Mouse (Mus musculus): ENCODE data around the gene Trpm7. TPM values are rescaled to one million over a fixed set of nuclear protein-coding genes. Genes with fewer than 3 reads are reported as not detected.

Gene Trpm7
- total and polyA plus RNA-seq, 3 experiments, result 22.3 to 23.1 TPM; not detected in 1

GRCm38 (mm10) chr2:126755664-126756063 is 120.4 kb downstream of the Trpm7 start:
- no peaks in the 10 kb centered on the region for H3K79me2 ChIP-seq (ENCODE audit: control insufficient read depth, insufficient read depth, low read length, poor library complexity)
- no peaks in the 10 kb centered on the region for H3K4me1 ChIP-seq (ENCODE audit: control insufficient read depth in 1 of 2, insufficient read depth in 2 of 2, low read length in 2 of 2)
- no peaks in the 10 kb centered on the region for H3K9me3 ChIP-seq (replicated peaks; ENCODE audit: insufficient read depth, low read length)
- H3K9ac ChIP-seq (ENCODE audit: control insufficient read depth, low read depth, low read length, poor library complexity, severe bottlenecking), result no peak overlapping the region
- H3K4me3 ChIP-seq (ENCODE audit: control insufficient read depth in 1 of 2, insufficient read depth in 1 of 2, low read depth in 2 of 2, low read length in 2 of 2), result no peak overlapping the region
- DNase-seq (ENCODE audit: low read depth, low spot score), result no peak
- no peaks in the 10 kb centered on the region for H3K27me3 ChIP-seq (ENCODE audit: control insufficient read depth in 1 of 2, insufficient read depth in 2 of 2, low read length in 2 of 2)
- peaks cover 0 to 31% of the 10 kb centered on the region in 2 experiments; a peak in 2 of 4 replicates for H3K36me3 ChIP-seq (ENCODE audit: control insufficient read depth in 1 of 2, insufficient read depth in 2 of 2, low read length in 2 of 2)
- TF ChIP-seq POLR2A (IDR thresholded peaks at IDR 0.05; ENCODE audit: control insufficient read depth in 1 of 2, insufficient read depth in 1 of 2, low read depth in 1 of 2, low read length in 2 of 2, poor library complexity in 1 of 2) (no peak), TBP (IDR thresholded peaks at IDR 0.05; ENCODE audit: low read depth, low read length) (no peak), ZC3H11A (IDR thresholded peaks at IDR 0.05; ENCODE audit: low read depth, low read length) (no peak), GABPA (IDR thresholded peaks at IDR 0.05; ENCODE audit: low read depth, low read length) (no peak), ZKSCAN1 (IDR thresholded peaks at IDR 0.05; ENCODE audit: low read depth, low read length) (no peak), NRF1 (IDR thresholded peaks at IDR 0.05; ENCODE audit: insufficient read depth, low read depth, low read length, poor library complexity, severe bottlenecking) (no peak), CHD2 (IDR thresholded peaks at IDR 0.05; ENCODE audit: low read length) (no peak)
- H3K27ac ChIP-seq (ENCODE audit: control insufficient read depth, low read depth, low read length), result no peak overlapping the region

- Histone ChIP-seq H3K36me3 (ENCODE audit: control insufficient read depth in 1 of 2, insufficient read depth in 2 of 2, low read length in 2 of 2) (peaks cover 0 to 19% of the 10 kb centered on the region in 2 experiments; a peak in 2 of 4 replicates), H3K9ac (ENCODE audit: control insufficient read depth, low read depth, low read length, poor library complexity, severe bottlenecking) (no peak overlapping the region), H3K27me3 (ENCODE audit: control insufficient read depth in 1 of 2, insufficient read depth in 2 of 2, low read length in 2 of 2) (no peaks in the 10 kb centered on the region), H3K79me2 (ENCODE audit: control insufficient read depth, insufficient read depth, low read length, poor library complexity) (no peaks in the 10 kb centered on the region), H3K4me3 (ENCODE audit: control insufficient read depth in 1 of 2, insufficient read depth in 1 of 2, low read depth in 2 of 2, low read length in 2 of 2) (no peak overlapping the region), H3K9me3 (replicated peaks; ENCODE audit: insufficient read depth, low read length) (no peaks in the 10 kb centered on the region), H3K4me1 (ENCODE audit: control insufficient read depth in 1 of 2, insufficient read depth in 2 of 2, low read length in 2 of 2) (no peaks in the 10 kb centered on the region), H3K27ac (ENCODE audit: control insufficient read depth, low read depth, low read length) (no peak overlapping the region)
- DNase-seq (ENCODE audit: low read depth, low spot score), result no peak
- TF ChIP-seq GABPA (IDR thresholded peaks at IDR 0.05; ENCODE audit: low read depth, low read length) (no peak), GATA1 (IDR thresholded peaks at IDR 0.05; ENCODE audit: low read depth, low read length) (no peak), MAX (IDR thresholded peaks at IDR 0.05; ENCODE audit: low read length) (no peak), MAZ (IDR thresholded peaks at IDR 0.05; ENCODE audit: low read depth, low read length) (no peak), CHD2 (IDR thresholded peaks at IDR 0.05; ENCODE audit: low read length) (no peak), MYB (IDR thresholded peaks at IDR 0.05; ENCODE audit: low read depth, low read length) (no peak), MEF2A (IDR thresholded peaks at IDR 0.05; ENCODE audit: extremely low read depth, insufficient replicate concordance, low read depth, low read length, poor library complexity, severe bottlenecking) (no peak), ZMIZ1 (IDR thresholded peaks at IDR 0.05; ENCODE audit: low read depth, low read length) (no peak), MXI1 (IDR thresholded peaks at IDR 0.05; ENCODE audit: low read depth, low read length) (no peak), TCF12 (IDR thresholded peaks at IDR 0.05; ENCODE audit: low read depth, low read length) (no peak), ETS1 (IDR thresholded peaks at IDR 0.05; ENCODE audit: low read depth, low read length) (no peak), HCFC1 (IDR thresholded peaks at IDR 0.05; ENCODE audit: low read depth, low read length) (no peak), ZKSCAN1 (IDR thresholded peaks at IDR 0.05; ENCODE audit: low read depth, low read length) (no peak), MYC (IDR thresholded peaks at IDR 0.05; ENCODE audit: low read depth, low read length) (no peak)
These were observed 132.6 kb downstream of the Trpm7 start for GRCm38 (mm10) chr2:126743389-126743788.

Other genes starting within 250 kb of the Trpm7 start
- gene Gabpb1, start 199.9 kb downstream of the Trpm7 start, total RNA-seq (2012; rRNA removed), result 11.7 and 13.1 TPM in 2 replicates
- gene Gabpb1, start 199.9 kb downstream of the Trpm7 start, polyA plus RNA-seq (2012; ENCODE audit: insufficient read depth in 1 of 2, insufficient read length in 2 of 2, low read depth in 1 of 2, low replicate concordance in 2 of 2, missing spikeins in 1 of 2), result 10 to 100 TPM in 1 of 2 experiments, not detected in 1; 17.8 TPM
- 18.5 and 21.1 TPM in 2 replicates for gene Usp8, start 168.9 kb downstream of the Trpm7 start, total RNA-seq (2012; rRNA removed)
- 10 to 100 TPM in 1 of 2 experiments, not detected in 1; 34.6 TPM for gene Usp8, start 168.9 kb downstream of the Trpm7 start, polyA plus RNA-seq (2012; ENCODE audit: insufficient read depth in 1 of 2, insufficient read length in 2 of 2, low read depth in 1 of 2, low replicate concordance in 2 of 2, missing spikeins in 1 of 2)
- gene Usp50, start 92.8 kb downstream of the Trpm7 start, total RNA-seq (2012; rRNA removed), result 0.56 and 1.0 TPM in 2 replicates
- under 1 TPM in 1 of 2 experiments, not detected in 1; 0.28 TPM for gene Usp50, start 92.8 kb downstream of the Trpm7 start, polyA plus RNA-seq (2012; ENCODE audit: insufficient read depth in 1 of 2, insufficient read length in 2 of 2, low read depth in 1 of 2, low replicate concordance in 2 of 2, missing spikeins in 1 of 2)
- 16.6 and 17.5 TPM in 2 replicates for gene Sppl2a, start 57.0 kb upstream of the Trpm7 start, total RNA-seq (2012; rRNA removed)
- gene Sppl2a, start 57.0 kb upstream of the Trpm7 start, polyA plus RNA-seq (2012; ENCODE audit: insufficient read depth in 1 of 2, insufficient read length in 2 of 2, low read depth in 1 of 2, low replicate concordance in 2 of 2, missing spikeins in 1 of 2), result 10 to 100 TPM in 1 of 2 experiments, not detected in 1; 12.1 TPM
- 9.4 and 10.5 TPM in 2 replicates for gene Ap4e1, start 132.5 kb upstream of the Trpm7 start, total RNA-seq (2012; rRNA removed)
- 1 to 10 TPM in 1 of 2 experiments, not detected in 1; 9.4 TPM for gene Ap4e1, start 132.5 kb upstream of the Trpm7 start, polyA plus RNA-seq (2012; ENCODE audit: insufficient read depth in 1 of 2, insufficient read length in 2 of 2, low read depth in 1 of 2, low replicate concordance in 2 of 2, missing spikeins in 1 of 2)
- 22.7 and 23.7 TPM in 2 replicates for gene Blvra, start 194.4 kb upstream of the Trpm7 start, total RNA-seq (2012; rRNA removed)
- gene Blvra, start 194.4 kb upstream of the Trpm7 start, polyA plus RNA-seq (2012; ENCODE audit: insufficient read depth in 1 of 2, insufficient read length in 2 of 2, low read depth in 1 of 2, low replicate concordance in 2 of 2, missing spikeins in 1 of 2), result 10 to 100 TPM in 1 of 2 experiments, not detected in 1; 18.7 TPM

Measured in MEL (cell line).